Mouse (Mus musculus) neutrophil, adult 59 days (primary cell): ENCODE results near the gene Olfr1255. TPM values are rescaled to one million over a fixed set of nuclear protein-coding genes. Genes with fewer than 3 reads are reported as not detected.

Experiments used
- total RNA-seq, 2 experiments: library from RNA; stranded (reverse); gene quantifications; 1 replicate in 1 of 2; 2 replicates in 1 of 2; pipeline ENCODE4 v1.2.4; 2023

The Olfr1255 gene
- total RNA-seq, result not detected

DNA sequence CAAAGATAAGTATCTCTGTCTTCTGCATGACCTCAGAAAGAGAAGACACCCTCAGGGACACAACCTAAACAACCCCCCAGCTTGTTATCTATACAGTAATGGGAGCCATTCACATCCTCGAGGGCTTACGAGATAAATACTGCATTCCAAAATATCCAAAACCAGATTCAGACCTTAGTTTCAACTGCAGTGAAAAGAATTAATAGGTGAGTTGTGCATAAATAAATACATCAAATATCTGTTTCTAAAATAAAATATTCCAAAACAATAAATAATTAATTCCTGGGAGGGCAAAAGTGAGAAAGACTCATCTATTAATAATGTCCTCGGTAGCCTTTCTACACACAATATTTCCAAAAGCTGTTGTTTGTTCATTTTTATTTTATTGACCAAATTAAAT lies at the start of gene Olfr1255:
Gene Olfr1255, plus strand, starts transcription at position 301 of the 400 bp plus-strand sequence.

DNA sequence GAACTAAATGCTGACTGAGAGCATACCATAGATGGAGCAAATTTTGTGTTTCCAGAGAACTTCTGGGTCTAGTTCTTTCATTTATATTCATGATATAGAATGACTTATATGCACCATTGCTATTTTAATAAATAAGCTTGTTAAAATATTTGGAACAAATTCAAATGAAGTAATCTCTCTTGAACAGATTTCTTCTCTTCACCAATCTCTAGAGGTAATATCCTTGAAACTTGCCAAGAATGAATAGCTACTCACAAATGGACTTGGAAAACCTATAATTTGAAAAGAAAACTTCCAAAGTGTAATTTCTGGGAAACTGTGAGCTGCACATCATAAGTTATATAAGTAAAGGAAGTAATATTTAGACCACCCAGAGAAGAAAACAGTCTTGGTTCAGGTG lies 18.3 kb upstream of the Olfr1255 start, which contains the start of gene Olfr1254:
Gene Olfr1254, minus strand, starts transcription at position 101 of the 400 bp plus-strand sequence.

DNA sequence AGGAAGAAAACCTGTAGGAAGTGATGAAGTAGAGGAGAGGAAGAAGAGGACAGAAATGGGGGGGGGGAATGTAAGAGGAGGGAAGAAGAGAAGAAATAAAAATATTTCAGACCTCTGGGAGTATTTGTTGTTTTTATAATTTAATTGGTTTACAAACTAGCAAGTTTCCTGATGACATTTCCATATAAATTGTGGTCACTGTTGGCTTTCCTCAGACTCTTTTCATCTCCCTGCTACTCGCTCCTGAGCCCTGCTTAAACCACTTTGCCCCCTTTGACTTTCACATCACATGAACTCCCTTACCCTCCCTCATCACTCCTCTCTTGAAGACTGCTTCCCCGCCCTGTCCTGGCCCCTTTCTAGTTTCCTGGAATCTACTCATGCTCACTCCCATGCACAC lies 29.6 kb downstream of the Olfr1255 start, which contains the start of gene Olfr1256:
Gene Olfr1256, minus strand, starts transcription at position 101 of the 400 bp plus-strand sequence.

DNA sequence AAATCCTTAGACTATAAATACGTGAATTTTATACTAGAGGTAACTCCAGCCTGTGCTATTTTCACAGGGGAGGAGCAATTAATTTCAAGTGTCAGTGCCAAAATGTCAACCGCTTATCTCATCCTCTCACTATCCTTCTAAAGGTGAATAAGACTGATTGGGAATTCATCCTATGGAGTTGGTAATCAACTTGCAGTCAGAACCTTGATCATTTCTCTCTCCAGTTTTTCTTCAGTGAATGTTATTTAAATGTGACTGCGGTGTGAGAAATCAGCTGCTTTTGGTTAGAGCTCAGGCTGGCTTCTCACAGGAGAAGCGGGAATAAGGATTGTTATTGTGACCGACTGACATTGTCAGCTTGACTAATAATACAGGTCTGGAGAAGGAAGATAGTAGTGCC lies 36.3 kb downstream of the Olfr1255 start, which contains the start of gene Olfr48:
Gene Olfr48, minus strand, starts transcription at position 101 of the 400 bp plus-strand sequence.

Other genes starting within 250 kb of the Olfr1255 start
- not detected for gene Olfr1245, start 233.6 kb upstream of the Olfr1255 start, total RNA-seq
- not detected for gene Olfr1246, start 218.9 kb upstream of the Olfr1255 start, total RNA-seq
- under 1 TPM; 0.18 to 0.20 TPM for gene Olfr1247, start 197.9 kb upstream of the Olfr1255 start, total RNA-seq
- gene Olfr1248, start 193.8 kb upstream of the Olfr1255 start, total RNA-seq, result not detected
- gene Olfr1249, start 177.1 kb upstream of the Olfr1255 start, total RNA-seq, result not detected
- not detected for gene Olfr1250, start 150.6 kb upstream of the Olfr1255 start, total RNA-seq
- not detected for gene Olfr1251, start 140.1 kb upstream of the Olfr1255 start, total RNA-seq
- not detected for gene Olfr1252, start 87.0 kb upstream of the Olfr1255 start, total RNA-seq
- not detected for gene Olfr1253, start 55.0 kb upstream of the Olfr1255 start, total RNA-seq
- not detected for gene Olfr1254, start 18.4 kb upstream of the Olfr1255 start, total RNA-seq
- not detected for gene Olfr1256, start 29.5 kb downstream of the Olfr1255 start, total RNA-seq
- gene Olfr48, start 36.2 kb downstream of the Olfr1255 start, total RNA-seq, result not detected
- gene Olfr1257, start 66.4 kb downstream of the Olfr1255 start, total RNA-seq, result not detected
- gene Olfr1258, start 115.3 kb downstream of the Olfr1255 start, total RNA-seq, result not detected
- gene Olfr1259, start 136.6 kb downstream of the Olfr1255 start, total RNA-seq, result not detected
- not detected for gene Olfr1260, start 162.3 kb downstream of the Olfr1255 start, total RNA-seq
- not detected for gene Olfr1261, start 179.2 kb downstream of the Olfr1255 start, total RNA-seq
- not detected for gene Olfr1262, start 188.1 kb downstream of the Olfr1255 start, total RNA-seq
- gene Olfr1263, start 200.1 kb downstream of the Olfr1255 start, total RNA-seq, result not detected
- not detected for gene Olfr1264, start 213.5 kb downstream of the Olfr1255 start, total RNA-seq
- not detected for gene Olfr1265, start 223.3 kb downstream of the Olfr1255 start, total RNA-seq